Mouse (Mus musculus) liver, embryonic 14.5 days (tissue): ENCODE data around the gene Mmp9.

Experiments used
- CTCF ChIP-seq: IDR thresholded peaks from 2 replicates; pipeline ENCODE4 v1.5.1; 2016; ENCODE audit warnings: antibody characterized with exemption, low read depth, control low read depth
- EP300 ChIP-seq: IDR thresholded peaks from 2 replicates; pipeline ENCODE4 v1.6.1; 2016; ENCODE audit warnings: antibody characterized with exemption, low read depth

DNA sequence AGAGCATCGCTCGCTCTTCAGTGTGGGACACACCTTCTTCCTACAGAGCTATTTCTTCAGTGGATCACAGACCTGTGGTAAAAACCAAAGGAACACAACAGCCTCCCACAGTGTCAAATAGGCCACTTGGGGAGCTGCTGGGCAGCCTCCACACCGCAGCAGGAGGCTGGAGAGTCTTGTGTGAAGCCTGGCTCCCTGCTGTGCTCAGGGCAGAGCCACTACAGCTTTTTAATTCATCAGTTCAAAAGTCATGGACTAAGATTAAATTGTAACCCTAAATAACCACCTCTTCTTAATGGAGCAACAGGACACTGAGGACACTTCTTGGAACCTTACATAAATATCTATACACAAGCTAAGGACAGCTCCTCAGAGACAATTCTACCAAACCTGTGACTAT, 62.5 kb downstream of the Mmp9 start:
- TF ChIP-seq CTCF, result no peak
- TF ChIP-seq EP300, result no peak
